Mouse (Mus musculus): ENCODE data around the gene Pomgnt2.

- TF ChIP-seq CTCF (IDR thresholded peaks at IDR 0.05; ENCODE audit: low read depth, low read length) (no peak), GATA1 (IDR thresholded peaks at IDR 0.05; ENCODE audit: borderline replicate concordance, low read length) (no peak), POLR2AphosphoS5 (IDR thresholded peaks at IDR 0.05; ENCODE audit: insufficient replicate concordance, low read depth, low read length) (no peak), GATA2 (IDR thresholded peaks at IDR 0.05; ENCODE audit: borderline replicate concordance, low read depth, low read length) (no peak), TAL1 (conservative IDR thresholded peaks at IDR 0.05; ENCODE audit: low read depth, low read length) (no peak)
Observed at GRCm38 (mm10) chr9:121968258-121968657, 28.7 kb downstream of the Pomgnt2 start.

All from G1E (cell line).